Mouse (Mus musculus) ES-E14 (cell line): ENCODE results near the gene Adamtsl3.

Source experiments
- HCFC1 ChIP-seq: IDR thresholded peaks from 2 replicates; pipeline ENCODE4 v1.6.1; 2012; ENCODE audit warnings: low read length, inconsistent platforms, borderline replicate concordance; ENCODE audit not compliant: insufficient read depth
- MAFK ChIP-seq: IDR thresholded peaks from 2 replicates; pipeline ENCODE4 v1.6.1; 2014; ENCODE audit warnings: mild to moderate bottlenecking, low read depth, low read length, inconsistent platforms; ENCODE audit not compliant: insufficient read depth

DNA sequence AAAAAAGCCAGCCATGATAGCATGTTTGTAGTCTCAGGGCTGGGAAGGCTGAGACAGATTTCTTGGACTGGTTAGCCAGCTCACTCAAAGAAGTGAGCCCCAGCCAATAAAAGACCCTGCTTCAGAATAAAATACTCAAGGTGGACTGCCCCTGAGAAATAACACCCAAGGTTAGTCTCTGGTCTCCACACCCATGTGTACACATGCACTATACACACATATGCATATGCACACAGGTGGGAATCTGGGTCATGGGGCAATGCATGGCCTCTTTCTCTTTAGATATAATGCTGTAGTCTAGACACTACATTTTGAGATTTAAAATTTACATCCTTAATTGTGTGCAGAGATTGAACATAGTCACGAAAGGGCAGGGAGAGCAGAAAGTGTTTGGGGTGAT is 88.8 kb downstream of the Adamtsl3 start:
- TF ChIP-seq MAFK (no peak), HCFC1 (no peak)
